ENCODE assay signal across 14 mouse cellular contexts in the genomic region with DNA sequence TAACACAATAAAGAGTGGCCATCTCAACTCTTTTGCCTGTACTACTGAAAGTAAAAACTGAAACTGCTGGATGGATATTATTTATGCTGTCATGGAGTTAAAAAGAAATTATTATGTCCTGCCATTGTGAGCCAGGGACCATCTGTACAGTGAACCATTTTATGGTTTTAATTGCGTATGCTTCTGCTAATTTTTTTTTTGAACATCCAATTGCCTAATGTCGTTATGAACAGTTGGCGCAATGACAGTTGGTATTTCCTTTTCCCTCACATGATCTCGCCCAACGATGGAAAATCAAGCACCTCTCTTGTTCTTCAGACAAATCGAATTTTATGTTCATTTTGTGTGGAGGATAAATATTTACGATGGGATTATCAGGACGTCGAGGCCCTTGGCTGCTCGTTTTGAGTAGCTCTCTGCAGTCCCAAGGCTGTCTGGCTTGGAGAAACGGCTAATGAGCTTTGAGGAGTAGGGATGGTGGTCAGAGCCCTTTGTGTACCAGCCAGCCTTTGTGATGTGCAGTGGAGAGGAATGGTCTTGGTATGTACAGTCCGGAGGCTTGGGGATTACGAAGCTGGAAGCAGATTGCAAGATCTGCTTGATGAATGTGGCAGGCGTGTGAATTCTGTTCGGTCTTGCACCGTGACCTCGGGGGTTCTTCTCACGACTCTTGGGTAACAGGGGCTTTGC.
DNase-seq lines count a peak whose midpoint lies in the region; ATAC-seq lines count a peak whose summit lies in the region.
"Had no signal": no experiment of that assay in that cellular context is flagged by ENCODE, and none has a peak within 500 bp of the region (broad histone marks: within the 10 kb centered on the region; RNA-seq: fewer than 3 reads in every experiment).

No protein-coding gene starts in this region.

- no peaks in the 10 kb centered on the region for H3K27me3 ChIP-seq in kidney, embryonic 15.5 days
- no peaks in the 10 kb centered on the region for H3K27me3 ChIP-seq in forebrain, embryonic 12.5 days
- no peaks in the 10 kb centered on the region for H3K27me3 ChIP-seq in hindbrain, embryonic 14.5 days (ENCODE audit: control insufficient read depth, insufficient read depth, low read length)
- H3K27me3 ChIP-seq in stomach, embryonic 14.5 days (ENCODE audit: control insufficient read depth, insufficient read depth, low read length), result no peaks in the 10 kb centered on the region
- H3K27me3 ChIP-seq: heart, embryonic 15.5 days; lung, embryonic 15.5 days had no signal

- no peak for ATAC-seq in kidney, embryonic 15.5 days (replicated peaks; ENCODE audit: low FRiP score)
- ATAC-seq in forebrain, embryonic 12.5 days (ENCODE audit: low FRiP score), result peak; percentile 68; the same call in 1 of the 2 replicates
- 0 out of 2 replicates have a peak, but pooled peaks have one; percentile 46 for ATAC-seq in hindbrain, embryonic 14.5 days (ENCODE audit: low FRiP score)
- ATAC-seq in stomach, embryonic 14.5 days (ENCODE audit: insufficient number of reproducible peaks, insufficient read depth, low FRiP score, low read depth), result no peak
- no peak for ATAC-seq in cerebellum, adult (ENCODE audit: insufficient number of reproducible peaks, low FRiP score, low TSS enrichment)

- no peak overlapping the region for H3K4me3 ChIP-seq in kidney, embryonic 15.5 days (replicated peaks)
- no peak overlapping the region for H3K4me3 ChIP-seq in forebrain, embryonic 12.5 days (replicated peaks)
- no peak overlapping the region for H3K4me3 ChIP-seq in hindbrain, embryonic 14.5 days (replicated peaks; ENCODE audit: low read length)
- no peak overlapping the region for H3K4me3 ChIP-seq in stomach, embryonic 14.5 days (ENCODE audit: low read depth, low read length)
- H3K4me3 ChIP-seq: erythroblast, embryonic 14.5 days; heart, embryonic 15.5 days; lung, embryonic 15.5 days had no signal

- 0 out of 2 replicates have a peak overlapping the region, but pooled peaks have one; percentile 32 for H3K27ac ChIP-seq in kidney, embryonic 15.5 days
- 0 out of 2 replicates have a peak overlapping the region, but pooled peaks have one; percentile 31 for H3K27ac ChIP-seq in forebrain, embryonic 12.5 days
- peak overlapping the region; percentile 33; the same call in 1 of the 2 replicates for H3K27ac ChIP-seq in hindbrain, embryonic 14.5 days
- 0 out of 2 replicates have a peak overlapping the region, but pooled peaks have one; percentile 35 for H3K27ac ChIP-seq in stomach, embryonic 14.5 days (ENCODE audit: low read length)
- H3K27ac ChIP-seq: heart, embryonic 15.5 days; lung, embryonic 15.5 days had no signal

- no peak overlapping the region for H3K9ac ChIP-seq in kidney, embryonic 15.5 days
- no peak overlapping the region for H3K9ac ChIP-seq in forebrain, embryonic 12.5 days
- H3K9ac ChIP-seq in hindbrain, embryonic 14.5 days, result no peak overlapping the region
- H3K9ac ChIP-seq in stomach, embryonic 14.5 days (replicated peaks; ENCODE audit: low read depth, low read length), result no peak overlapping the region
- H3K9ac ChIP-seq: heart, embryonic 15.5 days; lung, embryonic 15.5 days had no signal

- no peaks in the 10 kb centered on the region for H3K36me3 ChIP-seq in kidney, embryonic 15.5 days
- no peaks in the 10 kb centered on the region for H3K36me3 ChIP-seq in forebrain, embryonic 12.5 days (replicated peaks)
- no peaks in the 10 kb centered on the region for H3K36me3 ChIP-seq in hindbrain, embryonic 14.5 days (replicated peaks; ENCODE audit: control insufficient read depth, insufficient read depth)
- no peaks in the 10 kb centered on the region for H3K36me3 ChIP-seq in stomach, embryonic 14.5 days (ENCODE audit: control insufficient read depth, insufficient read depth, low read length)
- H3K36me3 ChIP-seq: heart, embryonic 15.5 days; lung, embryonic 15.5 days had no signal

- no peak overlapping the region for H3K4me2 ChIP-seq in kidney, embryonic 15.5 days
- H3K4me2 ChIP-seq in forebrain, embryonic 12.5 days, result no peak overlapping the region
- H3K4me2 ChIP-seq in hindbrain, embryonic 14.5 days (replicated peaks), result no peak overlapping the region
- H3K4me2 ChIP-seq in stomach, embryonic 14.5 days (replicated peaks; ENCODE audit: low read depth, low read length), result no peak overlapping the region
- H3K4me2 ChIP-seq: heart, embryonic 15.5 days; lung, embryonic 15.5 days had no signal

- 76% methylated on average over 18 of the region's 18 CpGs for WGBS in kidney, embryonic 15.5 days
- 70% methylated on average over 18 of the region's 18 CpGs for whole genome bisulfite sequencing in forebrain, embryonic 12.5 days
- WGBS in hindbrain, embryonic 14.5 days, result 69% methylated on average over 18 of the region's 18 CpGs
- WGBS in stomach, embryonic 14.5 days, result 48% methylated on average over 18 of the region's 18 CpGs

- DNase-seq in kidney, postnatal 14 days, result no peak
- no peak for DNase-seq in hindbrain, embryonic 14.5 days (ENCODE audit: low spot score)
- DNase-seq in gastrocnemius, postnatal 10 days, result no peak
- no peak for DNase-seq in spleen, adult 18-20 months
- DNase-seq: cerebellum, adult 11 months; gastrocnemius, postnatal 25 days; right cerebral cortex, postnatal 4 days had no signal

- peaks cover 26% of the 10 kb centered on the region for H3K4me1 ChIP-seq in kidney, embryonic 15.5 days
- peaks cover 14% of the 10 kb centered on the region for H3K4me1 ChIP-seq in forebrain, embryonic 12.5 days
- H3K4me1 ChIP-seq in hindbrain, embryonic 14.5 days (replicated peaks; ENCODE audit: control insufficient read depth, insufficient read depth, low read length), result 0 out of 2 replicates have a peak, but pooled peaks cover 8% of the 10 kb centered on the region
- peaks cover 14% of the 10 kb centered on the region; the same call in 1 of the 2 replicates for H3K4me1 ChIP-seq in stomach, embryonic 14.5 days (ENCODE audit: control insufficient read depth, insufficient read depth, low read length)

- no peaks in the 10 kb centered on the region for H3K9me3 ChIP-seq in kidney, embryonic 15.5 days (replicated peaks)
- H3K9me3 ChIP-seq in forebrain, embryonic 12.5 days, result no peaks in the 10 kb centered on the region
- no peaks in the 10 kb centered on the region for H3K9me3 ChIP-seq in hindbrain, embryonic 14.5 days (ENCODE audit: control insufficient read depth, low read length)
- no peaks in the 10 kb centered on the region for H3K9me3 ChIP-seq in stomach, embryonic 14.5 days (ENCODE audit: control insufficient read depth, low read depth, low read length)
- H3K9me3 ChIP-seq: heart, embryonic 15.5 days; lung, embryonic 15.5 days had no signal

Comparison
In these comparisons a context has a peak if more than half of its experiments do, and no peak if none do; other contexts are left out.
1. ATAC-seq: peak in forebrain, embryonic 12.5 days (single experiment) and hindbrain, embryonic 14.5 days (single experiment); none in kidney, embryonic 15.5 days (single experiment), stomach, embryonic 14.5 days (single experiment) and cerebellum, adult (single experiment).
2. Peak in every context shown above with its lines, with median percentiles within 50 percentile points of each other: H3K27ac ChIP-seq.